Mouse (Mus musculus) 3T3-L1 (cell line): ENCODE measurements around the gene Aspscr1.
"Not testable (repeated sequence)": the region's sequence is repeated elsewhere in the genome, so short reads cannot be mapped to it uniquely, and the experiment has no call there.

Source experiments
- DNase-seq: peaks from one replicate; pipeline ENCODE4 v3.0.0-alpha.2; 2015; ENCODE audit warnings: low read depth, low spot score

Gene Aspscr1

DNA sequence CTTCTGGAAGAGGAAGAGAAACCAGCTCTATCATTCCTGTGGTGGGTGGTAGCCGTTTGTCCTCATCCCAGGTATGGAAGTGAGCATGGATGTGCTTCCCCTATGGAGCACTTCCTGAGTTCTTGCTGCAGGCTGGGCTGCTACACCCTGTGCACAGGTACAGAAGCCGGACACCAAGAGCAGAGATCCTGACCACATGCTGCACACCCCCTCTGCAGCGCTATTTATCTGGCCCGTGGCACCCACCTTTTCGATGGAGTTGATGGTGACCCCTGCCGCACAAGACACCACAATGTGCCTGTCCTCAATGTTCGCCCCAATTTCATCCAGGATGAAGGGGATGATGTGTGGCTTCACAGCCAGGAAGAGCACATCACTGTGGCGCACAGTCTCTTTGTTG is 30.9 kb upstream of the Aspscr1 start:
- DNase-seq = no peak

DNA sequence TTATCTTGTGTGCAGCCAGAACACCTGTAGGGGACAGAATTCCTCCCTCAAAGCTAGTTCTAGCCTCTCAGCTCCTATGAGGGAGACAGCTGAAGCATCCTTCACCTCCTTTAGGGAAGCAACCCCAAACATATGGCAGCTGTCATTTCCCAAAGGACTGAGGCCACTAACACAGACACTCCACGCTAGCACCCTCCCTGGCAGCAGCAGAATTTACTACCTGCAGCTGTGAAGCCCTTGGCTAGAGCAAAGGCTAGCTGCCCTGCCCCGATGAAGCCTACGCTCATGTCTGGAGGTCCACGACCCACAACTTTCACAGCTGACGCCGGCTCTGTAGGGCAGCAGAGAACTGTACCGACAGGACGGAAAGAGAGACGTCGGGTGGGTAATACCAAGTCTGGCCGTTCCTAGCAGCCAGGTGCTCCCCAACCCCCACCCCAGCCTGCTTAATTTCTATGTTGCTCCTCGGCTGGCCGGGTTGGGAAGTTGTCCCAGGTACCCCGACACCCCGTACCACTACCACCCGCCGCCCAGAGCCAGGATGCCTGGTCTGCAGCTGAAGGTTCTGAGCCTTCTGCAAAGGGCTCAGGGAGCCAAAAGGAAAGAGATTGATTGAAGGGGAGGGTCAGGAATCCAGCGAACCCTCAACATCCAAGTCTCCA is 29.7 kb upstream of the Aspscr1 start:
- peak; percentile 32 for DNase-seq

DNA sequence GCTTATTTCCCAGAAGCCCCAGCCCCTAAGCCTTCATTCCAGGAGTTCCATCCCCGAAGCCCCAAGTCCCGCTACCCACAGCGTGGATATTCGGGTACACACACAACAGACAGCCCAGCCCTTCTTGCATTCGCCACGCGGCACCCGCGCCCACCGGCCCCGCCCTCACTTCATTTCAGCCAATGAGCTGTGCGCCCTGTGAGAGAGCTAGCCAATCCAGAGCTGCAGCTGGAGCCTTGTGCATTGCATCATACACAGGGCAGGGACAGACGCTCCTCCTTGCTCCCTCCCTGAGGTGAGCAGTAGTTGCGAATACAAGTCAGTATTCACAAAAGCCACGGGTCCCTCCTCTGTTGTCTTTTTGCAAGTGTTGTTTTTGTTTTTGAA is 29.2 kb upstream of the Aspscr1 start, which contains the start of gene Pycr1:
Gene Pycr1, minus strand, starts transcription at position 169 of the 387 bp plus-strand sequence.
- DNase-seq = peak; percentile 96

DNA sequence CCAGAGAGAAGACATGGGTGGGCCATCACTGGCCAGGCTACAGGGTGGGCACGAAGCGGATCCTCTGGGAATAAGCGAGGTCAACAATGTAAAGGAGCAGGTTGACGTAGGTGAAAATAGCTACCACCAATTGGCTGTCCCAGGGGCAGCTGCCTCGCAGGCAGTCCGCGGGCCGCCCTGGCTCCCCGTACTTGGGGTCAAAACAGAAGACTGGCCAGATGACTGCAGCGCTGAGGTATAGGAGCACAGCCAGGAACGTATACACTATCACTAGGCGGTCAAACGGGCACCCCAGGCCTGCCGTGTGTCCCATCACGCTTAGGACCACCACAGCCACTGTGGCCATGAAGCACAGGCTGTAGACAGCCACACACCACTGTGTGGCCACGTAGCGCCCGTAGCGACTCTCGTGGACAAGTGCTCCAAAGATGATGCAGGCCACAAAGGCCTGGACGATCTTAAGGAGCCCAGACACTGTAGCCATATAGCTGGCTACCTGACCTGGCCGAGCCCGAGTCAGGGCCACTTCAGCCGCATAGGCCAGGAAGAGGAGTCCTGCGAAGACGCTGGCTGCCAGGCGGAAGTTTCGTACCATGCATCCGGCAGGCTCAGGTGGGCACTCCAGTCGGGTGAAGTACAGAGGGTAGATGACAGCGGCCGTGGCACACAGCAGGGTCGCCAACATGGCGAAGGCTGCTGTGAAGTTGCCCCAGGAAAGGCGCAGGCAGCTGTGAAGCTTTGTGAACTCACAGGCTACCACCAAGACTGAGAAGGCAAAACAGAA is 25.5 kb upstream of the Aspscr1 start:
- DNase-seq = no peak

DNA sequence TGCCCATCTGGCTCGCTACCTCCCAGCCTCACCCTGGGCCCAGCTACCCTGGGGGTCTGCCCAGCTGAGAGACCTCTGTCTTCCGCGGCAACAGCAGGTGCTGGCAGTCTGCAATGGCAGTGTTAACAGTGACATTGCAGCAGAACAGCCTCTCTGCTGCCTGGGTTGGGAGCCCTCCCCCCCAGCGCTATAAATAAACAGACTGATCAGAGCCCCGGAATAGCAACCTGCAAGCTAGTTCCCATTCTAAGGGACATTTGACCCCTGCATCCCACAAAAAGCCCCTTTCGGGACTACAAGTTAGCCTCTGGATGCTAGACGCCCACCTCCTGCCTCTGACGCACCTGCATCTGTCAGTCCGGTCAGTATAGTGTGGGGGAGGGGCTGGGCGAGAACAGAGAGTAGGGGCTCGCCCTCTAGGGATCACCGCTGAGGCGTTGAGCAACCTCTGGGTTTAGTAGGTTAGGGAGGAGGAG is 24.7 kb upstream of the Aspscr1 start, which contains the start of gene Myadml2:
Gene Myadml2, minus strand, starts transcription at position 158 of the 476 bp plus-strand sequence.
- no peak for DNase-seq

DNA sequence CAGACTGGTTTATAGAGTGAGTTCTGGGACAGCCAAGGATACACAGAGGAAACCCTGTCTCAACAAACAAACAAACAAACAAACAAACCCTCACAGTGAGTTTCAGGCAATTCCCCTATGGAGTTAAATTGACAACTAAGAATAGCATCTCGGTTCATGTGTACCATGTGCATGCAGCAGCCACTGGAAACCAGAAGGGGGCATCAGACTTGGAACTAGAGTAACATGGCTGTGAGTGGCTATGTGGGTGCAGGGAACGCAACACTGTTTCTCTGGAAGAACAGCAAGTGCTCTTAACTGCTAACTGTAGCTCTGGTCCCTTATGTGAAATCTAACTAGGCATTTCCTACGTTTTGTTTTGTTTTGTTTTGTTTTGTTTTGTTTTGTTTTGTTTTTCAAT is 20.9 kb upstream of the Aspscr1 start:
- DNase-seq = peak; percentile 33

DNA sequence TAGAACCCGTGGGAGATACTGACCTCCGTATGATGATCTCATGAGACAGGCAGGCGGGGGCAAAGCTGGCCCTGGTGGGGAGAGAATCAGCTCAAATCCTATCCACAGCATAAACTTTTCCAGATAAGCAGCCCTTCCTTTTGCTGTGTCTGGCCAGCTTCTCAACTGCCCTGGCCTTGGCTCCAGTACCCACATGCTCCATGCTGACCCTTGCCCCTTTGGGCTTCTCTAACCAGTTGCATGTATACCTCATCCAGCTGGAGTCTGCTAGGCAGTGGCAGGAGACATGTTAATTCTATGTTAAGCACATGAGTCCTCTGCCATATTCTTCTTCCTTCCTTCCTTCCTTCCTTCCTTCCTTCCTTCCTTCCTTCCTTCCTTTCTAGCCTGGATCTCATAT is 18.0 kb upstream of the Aspscr1 start:
- DNase-seq = no peak

DNA sequence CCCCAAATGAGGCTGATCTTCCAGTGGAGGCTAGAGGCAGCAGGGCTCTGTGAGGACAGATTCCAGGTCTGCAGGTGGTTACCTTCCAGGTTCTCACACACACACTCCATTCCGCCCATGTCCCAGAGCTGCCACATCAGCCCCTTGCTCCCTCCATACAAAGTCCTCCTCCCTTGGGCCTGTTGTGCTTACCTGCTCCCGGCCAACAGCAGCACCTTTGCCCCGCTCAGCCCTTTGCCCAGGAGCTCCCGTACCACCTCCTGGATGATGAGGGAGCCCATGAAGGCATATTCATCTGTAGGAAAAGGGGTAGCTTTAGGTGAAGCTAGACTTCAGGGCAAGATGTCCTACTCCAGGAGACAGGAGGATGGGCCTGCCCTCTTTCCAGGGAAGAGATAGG is 15.5 kb upstream of the Aspscr1 start:
- no peak for DNase-seq

DNA sequence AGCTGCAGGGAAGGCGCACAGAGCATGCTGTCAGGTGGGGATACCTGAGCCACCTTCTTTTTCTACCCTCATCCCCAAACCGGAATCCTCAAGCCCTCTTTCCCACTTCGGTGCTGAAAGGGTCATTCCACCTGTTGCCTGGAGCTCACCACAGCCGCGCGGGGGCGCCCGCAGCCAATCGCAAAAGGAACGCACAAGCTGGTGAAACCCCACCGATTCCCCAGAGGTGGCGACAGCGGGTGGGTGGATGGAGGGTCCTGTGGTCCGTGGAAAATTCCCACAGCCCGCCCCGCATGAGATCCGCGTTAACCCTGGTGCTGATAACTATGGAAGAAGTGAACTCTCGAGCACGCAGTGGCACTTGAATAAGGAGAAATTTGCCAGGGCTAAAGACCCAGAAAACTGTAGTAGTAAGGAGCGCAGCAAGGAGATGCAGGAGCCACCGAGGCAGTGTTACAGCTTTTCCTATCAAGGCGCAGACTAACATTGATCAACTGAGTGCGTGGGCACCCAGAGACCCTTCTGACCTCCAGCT is 13.8 kb upstream of the Aspscr1 start:
- peak; percentile 57 for DNase-seq

DNA sequence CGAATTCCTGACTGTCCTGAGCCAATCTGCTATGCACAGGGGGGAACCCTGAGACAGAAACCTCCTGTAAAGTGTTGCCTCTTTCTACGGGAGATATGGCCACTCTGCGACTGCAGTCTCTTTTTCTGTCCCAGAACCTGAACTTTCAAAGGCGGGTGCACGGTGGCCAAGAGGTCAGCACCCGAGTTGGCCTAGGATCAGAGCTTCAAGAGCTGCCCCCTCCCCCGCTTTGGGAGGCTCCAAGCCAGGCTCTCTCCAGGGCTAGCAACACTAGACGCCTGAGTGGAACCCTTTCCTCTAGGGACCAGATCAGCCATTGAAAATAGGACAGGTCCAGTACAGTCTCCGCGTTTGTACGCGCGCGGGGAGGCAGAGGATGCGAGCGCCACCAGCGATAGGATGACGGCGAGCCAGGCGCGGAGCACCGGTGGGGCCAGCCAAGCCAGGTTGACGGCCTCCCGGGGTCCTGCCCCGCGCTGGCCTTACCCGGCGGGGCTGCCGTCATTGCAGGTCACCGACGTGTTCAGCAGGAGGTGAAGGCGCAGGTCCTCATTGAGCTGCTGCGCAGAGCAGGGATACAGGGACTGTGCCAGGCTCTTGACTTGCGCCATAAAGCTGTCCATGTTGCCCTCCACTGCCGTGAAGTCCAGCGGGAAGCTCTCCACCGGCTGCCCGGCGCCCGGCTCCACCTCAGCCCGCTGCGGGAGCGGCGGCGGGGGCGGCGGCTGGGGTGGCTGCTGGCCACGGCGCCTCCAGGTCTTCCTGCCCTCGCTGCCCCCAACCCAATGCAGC is 13.1 kb upstream of the Aspscr1 start:
- no peak for DNase-seq

DNA sequence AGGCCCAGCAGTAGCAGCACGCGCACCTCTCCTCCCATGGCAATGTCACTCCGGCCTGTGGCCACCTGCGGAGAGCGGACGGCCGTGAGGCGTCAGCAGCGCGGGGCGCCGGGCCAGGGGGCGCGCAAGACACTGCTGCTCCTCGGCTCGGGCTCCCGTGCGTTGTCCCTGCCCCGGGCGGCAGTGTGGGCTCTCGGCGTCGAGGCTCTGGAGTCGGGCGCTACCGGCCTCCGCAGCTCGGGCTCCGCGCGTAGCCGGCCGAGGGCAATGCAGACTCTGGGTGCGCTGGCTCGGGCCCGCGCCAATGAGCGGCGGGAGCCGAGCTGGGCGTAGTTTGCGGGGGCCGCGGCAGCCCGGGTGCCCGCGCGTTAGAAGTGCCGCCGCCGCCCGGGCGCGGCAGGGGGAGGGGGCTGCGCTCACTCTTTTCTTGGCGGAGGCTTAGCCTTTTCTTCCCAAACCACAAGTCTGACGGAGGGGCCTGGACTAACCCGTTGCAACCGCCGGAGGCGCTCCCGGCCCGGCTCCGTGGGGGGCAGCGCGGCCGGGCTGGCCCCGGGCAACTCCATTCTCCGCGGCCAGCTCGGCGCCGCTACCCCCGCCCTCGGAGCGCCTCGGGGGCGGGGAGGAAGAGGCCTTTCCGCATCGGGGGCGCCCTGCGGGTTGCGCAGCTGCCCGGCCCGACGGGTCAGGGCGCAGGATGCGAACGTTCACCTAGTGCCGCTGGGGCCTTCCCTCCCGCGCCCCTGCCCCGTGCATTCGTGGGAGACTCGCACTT is 12.3 kb upstream of the Aspscr1 start:
- no peak for DNase-seq

DNA sequence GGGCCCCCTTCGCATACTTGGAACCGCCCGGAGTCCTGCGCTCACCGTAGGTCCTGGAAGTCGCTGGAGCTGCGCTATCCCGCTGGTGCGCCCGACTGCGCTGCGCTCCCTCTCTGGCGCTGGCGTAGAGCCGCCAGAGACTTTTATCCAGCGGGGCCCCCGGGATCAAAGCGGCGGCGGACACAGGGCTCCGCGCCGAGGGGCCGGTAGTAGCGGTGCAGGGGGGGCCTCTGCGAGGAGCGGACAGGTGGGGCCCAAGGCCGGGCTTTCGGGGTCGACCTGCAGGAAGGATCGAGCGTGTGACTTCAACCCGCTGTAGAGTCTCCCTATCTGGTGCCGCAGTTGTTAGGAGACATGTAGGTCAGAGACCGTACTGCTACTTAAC is 11.7 kb upstream of the Aspscr1 start, which contains the start of gene Notum:
Gene Notum, minus strand, starts transcription at position 100 of the 385 bp plus-strand sequence.
- no peak for DNase-seq

DNA sequence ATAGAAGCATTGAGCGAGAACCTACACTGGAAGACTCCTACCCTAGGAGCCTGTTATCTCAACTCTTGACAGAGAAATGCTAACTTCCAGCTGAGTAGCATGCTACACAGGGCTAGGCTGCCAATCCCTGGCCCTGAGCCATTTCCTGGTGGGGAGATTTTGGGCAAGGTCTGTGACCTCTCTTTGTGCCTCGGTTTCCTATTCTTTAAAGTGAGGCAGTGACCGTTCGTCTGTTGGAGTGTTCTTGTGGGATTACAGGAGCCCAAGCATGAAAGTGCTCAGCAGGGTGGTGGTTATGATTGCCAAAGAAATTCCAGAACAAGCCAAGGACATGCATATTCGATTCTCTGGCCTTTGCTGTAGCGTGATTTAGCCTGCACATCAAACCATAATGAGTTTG is 10.0 kb upstream of the Aspscr1 start:
- DNase-seq = no peak

DNA sequence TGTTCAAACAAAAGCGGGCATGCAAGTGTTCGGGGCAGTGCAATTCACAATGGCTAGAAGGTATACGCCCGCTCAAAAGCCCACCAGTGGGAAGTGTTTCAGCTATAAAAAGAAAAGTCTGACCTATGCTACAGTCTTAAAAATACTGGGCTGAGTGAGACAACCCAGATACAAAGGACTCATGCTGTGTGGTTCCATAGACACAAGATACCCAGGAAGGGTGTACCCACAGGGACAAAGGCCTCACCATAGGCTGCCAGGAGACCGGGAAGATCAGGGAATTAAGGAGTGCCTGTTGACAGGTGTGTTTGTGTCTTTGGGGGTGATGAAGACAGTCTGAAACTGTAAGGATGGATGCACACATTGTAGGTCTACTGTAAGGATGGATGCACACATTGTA is 9.1 kb upstream of the Aspscr1 start:
- no peak for DNase-seq

DNA sequence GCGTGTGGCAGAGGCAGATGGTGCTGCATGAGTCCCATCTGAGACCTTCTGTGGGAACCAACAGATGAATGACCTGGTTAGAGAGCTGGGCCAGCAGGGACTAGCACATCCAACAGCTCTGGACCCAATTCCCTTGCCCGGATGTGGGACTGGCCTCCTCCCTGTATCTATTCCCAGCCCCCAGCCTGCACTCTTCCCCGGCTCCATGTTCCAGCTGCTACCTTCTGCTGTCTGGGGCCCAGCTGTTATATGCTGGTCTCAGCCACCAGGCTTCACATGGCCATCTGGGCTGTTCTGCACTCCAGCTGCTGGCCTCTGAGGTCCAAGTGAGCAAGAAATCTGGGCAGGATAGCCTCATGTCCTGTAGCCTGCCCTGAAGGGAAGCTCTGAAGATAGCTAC is 7.4 kb upstream of the Aspscr1 start:
- DNase-seq = no peak

DNA sequence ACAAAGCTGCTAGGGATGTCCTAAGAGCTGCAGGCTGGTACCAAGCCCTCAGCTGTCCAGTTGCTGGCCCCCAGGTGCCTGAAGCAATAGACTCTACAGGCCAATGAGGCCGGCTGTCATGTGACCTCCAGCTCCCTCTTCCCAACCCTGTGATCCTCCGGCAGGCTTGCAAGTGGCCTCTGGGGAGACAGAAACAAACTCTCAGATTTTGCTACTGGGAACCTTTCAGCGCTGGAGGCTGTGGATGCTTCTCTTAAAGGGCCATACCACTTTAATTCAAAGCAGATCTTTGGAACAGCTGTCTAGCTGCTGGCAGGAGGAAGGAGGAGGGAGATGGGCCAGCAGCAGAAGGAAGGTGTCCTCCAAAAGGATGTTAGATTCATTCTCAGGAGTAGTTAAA is 6.2 kb upstream of the Aspscr1 start:
- DNase-seq = no peak

DNA sequence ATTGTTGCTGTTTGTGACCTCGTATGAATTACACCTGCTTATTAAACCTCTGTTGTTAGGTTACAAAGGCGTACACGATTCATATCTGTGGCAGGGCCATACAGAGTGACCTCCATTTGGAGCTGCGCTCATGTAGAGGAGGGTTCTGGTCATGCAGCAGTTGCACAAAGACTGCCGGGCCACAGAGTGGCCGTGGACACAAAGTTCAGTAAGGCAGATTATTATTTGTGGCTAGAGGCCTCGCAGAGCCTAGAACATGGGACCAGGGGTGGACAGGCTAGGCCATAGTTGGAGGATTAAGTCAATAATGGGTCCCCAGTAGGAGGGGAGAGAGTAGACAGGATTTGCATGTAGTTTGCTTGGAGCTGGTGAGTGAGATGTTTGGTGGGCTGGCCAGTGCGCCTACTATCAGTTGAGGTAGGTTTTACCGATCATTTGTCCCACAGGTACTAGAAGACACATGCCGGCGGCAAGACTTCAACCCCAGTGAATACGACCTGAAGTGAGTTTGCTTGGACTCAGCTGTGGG is 885 bp downstream of the Aspscr1 start:
- no peak for DNase-seq

DNA sequence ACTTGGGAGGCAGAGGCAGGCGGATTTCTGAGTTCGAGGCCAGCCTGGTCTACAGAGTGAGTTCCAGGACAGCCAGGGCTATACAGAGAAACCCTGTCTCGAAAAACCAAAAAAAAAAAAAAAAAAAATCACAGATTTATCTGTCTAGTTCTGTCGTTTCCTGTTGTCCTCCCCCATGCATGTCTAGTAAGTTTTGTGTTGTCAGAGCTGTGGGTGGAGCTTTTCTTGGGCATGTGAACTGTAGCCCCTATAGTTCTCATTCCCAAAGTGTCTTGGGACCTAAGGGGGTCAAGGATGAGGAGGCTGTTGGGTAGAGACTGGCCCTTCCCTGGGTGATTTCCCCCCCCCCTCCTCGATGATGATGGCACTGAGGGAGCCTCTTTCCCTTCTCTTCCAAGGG is 3.1 kb downstream of the Aspscr1 start:
- DNase-seq = not testable (repeated sequence)

DNA sequence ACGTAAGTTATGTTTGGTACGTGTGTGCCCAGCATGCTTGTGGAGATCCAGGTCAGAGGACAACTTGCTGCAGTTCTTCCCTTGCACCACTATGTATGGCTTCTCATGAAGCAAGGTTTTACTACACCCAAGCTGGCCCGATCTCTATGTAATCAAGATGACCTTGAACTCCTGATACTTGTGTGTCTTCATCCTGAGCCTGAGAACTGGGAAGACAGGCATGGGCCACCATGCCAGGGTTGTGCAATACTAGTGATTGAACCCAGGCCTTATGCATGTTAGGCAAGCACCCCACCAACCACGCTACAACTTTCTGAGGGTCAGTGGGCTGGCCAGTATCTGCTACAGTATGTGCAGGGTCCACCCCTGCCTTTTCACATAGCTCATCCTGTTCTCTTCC is 4.2 kb downstream of the Aspscr1 start:
- DNase-seq = no peak

DNA sequence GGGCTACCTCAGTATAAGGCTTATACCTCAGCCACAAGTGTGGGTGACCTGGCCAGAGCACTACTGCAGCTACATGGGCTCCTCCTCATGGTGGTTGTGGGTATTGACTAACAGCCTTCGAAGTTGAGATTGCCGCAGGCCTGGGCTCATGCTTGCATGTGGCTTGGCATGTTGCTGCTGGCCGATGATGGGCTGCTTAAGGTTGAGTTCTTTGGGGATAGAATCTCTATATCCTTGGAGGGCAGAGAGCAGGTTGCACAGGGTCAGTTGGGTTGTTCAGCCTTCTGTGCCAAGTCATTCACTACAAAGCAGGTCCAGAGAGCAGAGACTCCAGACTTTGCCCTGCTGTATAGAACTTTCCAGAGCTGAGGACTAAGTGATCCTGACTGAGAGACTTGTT is 7.1 kb downstream of the Aspscr1 start:
- DNase-seq = peak; percentile 63

DNA sequence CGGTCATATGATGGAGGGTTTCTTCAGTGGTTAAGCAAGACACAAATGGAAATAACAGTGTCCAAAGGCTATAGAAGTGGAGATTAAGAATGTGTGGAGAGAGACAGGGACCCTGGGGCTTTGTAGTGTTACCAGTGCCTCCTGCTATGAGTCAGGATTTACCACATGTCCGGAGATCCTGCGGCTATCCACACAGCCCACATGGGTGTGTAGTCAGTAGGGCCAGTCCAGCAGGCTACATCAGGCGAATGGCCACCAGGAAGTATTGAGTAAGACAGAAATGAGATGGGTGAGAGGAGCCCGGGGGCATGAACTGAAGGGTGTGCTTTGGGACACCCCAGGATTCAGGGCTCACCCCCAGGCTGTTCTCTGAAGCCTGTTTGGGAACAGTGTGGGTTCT is 9.9 kb downstream of the Aspscr1 start:
- DNase-seq = peak; percentile 95
